Mouse (Mus musculus) frontal cortex, postnatal 14 days (tissue): ENCODE data around the gene Hsd17b3.
A peak's percentile ranks its signal among the peaks of the same experiment; 100 is the strongest.
"Not testable (repeated sequence)": the region's sequence is repeated elsewhere in the genome, so short reads cannot be mapped to it uniquely, and the experiment has no call there.

Experiments used
- DNase-seq, 2 experiments: peaks; one replicate each; pipeline ENCODE4 v3.0.0; 2022; ENCODE audit warnings: low spot score in 2 of 2

The Hsd17b3 gene

DNA sequence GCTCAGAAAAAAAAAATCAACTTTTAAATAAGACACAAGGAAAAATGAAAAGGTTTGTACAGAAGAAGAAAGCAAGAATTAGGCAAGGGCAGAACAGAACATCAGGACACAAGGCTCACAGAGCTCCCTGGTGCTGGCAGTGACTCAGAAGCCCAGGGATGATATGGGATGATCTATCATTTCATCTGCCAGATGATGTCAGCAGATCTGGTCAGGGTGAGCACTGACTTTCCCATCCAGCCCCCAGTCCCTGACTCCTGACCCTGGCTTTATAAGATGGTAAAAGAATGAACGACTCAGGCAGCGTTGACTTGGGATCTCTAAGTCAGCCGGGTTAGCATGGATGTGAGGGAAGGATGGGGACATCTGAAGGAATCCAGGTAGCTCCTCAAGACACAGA is 5.7 kb downstream of the Hsd17b3 start:
- DNase-seq, result no peak

DNA sequence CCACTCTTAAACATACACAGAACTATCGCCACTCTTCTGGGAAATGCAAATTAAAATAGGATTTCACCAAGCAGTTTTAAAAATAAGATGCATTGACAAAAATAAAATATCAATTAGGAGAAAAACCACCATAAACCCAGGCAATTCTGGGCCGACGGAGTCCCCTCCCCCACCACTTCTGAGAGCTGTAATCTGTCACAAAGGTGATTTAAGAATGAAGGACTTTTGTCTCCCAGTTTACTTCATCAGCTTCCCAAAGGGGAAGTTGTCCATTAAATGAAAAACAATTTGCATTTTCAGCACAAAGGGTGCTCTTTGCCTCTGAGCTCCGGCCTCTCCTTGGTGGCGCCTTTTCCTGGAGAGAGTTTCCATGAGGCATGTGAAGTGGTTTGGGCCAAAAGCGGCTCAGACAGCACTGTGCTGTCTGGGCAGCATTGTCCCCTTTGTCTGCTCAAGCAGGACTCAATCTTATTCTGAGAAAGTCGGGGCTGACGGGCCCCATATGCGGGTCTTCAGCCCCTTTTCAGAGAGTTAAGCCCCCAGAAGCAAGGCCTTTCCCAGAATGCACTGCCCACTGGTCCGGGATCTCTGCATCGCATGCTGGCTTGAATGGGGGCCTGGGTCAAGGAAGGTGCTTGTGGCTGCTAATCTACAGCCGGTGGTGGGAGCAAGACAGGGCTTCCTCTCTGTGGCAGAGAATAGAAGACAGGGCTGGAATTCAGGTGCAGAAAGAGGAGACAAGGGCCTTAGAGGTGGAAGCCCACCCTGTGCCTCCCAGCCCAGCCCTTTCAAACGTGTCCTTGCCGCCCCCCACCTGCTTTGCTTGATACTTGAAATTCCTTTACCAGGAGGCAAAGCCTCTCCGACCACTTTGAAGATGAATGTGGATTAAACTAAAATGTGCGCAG is 7.8 kb downstream of the Hsd17b3 start:
- no peak for DNase-seq

DNA sequence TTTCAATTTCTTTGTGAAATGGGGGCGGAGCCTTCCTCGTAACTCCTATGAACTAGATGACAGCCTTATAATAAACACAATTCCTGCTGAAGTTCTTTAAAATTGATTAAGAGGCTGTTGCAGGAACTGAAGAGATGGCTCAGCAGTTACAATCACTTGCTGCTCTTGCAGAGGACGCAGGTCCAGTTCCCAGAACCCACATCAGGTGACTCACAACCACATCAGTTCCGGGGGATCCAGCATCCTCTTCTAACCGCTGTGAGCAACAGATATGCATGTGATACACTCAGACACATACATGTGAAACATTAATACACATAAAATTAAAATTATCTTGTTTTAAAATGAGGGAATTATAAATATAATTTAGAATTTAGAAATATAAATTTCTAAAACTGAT is 11.4 kb downstream of the Hsd17b3 start:
- no peak for DNase-seq

DNA sequence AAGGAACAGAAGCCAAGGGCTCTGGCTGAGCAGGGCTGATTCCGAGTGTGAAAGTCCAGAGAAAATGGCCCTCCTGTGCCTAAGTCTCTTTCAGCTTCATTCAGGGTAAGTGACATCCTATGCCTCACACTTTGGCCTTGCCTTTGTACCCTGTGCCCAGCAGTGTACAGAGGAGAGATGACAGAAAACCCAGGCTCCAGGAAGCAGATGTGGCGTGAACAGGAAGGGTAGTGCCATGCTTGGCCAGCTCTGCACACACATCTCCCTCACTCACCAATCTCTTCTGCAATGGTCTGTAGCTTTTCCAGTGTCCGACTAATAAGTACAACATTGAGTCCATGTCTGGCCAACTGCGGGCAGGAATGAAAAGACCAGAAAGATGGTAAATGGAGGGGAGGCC is 13.0 kb downstream of the Hsd17b3 start:
- no peak for DNase-seq

DNA sequence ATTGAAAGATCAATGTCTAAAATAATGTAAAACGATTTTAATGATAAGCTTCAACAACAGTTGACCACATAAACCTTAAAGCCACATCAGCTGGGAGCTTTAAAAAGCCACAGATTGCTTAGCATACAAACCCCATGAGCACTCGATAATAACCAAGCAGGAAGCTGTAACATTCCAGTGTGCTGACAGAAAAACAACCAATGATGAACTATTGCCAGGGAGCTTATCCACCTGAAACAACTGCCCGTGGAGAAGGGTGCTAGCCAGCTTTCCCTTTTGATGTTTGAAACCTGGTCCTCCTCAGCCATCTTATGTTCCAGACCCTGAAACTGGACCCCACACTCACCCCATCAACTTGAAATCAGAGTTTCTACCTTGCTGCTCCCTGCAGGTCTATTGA is 22.4 kb downstream of the Hsd17b3 start:
- no peak for DNase-seq

DNA sequence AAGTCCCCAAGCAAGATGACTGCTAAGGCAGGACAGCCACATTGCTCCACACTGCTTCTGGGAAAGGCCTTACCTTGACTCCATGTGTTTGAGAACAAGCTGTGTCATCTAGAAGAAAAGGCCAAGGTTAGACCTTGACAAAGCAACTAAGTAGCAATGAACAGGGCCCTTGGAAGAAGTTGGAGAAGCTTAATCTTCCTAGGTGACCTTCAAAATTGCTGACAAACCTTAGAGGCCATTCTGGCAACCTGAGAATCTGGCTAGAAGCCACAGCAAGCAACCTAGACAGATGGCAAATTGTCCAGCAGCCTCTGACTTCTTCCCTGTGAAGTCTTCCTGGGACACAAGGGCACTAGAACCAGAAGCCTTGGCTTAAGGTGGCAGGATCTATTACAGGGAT is 24.8 kb downstream of the Hsd17b3 start:
- no peak for DNase-seq

DNA sequence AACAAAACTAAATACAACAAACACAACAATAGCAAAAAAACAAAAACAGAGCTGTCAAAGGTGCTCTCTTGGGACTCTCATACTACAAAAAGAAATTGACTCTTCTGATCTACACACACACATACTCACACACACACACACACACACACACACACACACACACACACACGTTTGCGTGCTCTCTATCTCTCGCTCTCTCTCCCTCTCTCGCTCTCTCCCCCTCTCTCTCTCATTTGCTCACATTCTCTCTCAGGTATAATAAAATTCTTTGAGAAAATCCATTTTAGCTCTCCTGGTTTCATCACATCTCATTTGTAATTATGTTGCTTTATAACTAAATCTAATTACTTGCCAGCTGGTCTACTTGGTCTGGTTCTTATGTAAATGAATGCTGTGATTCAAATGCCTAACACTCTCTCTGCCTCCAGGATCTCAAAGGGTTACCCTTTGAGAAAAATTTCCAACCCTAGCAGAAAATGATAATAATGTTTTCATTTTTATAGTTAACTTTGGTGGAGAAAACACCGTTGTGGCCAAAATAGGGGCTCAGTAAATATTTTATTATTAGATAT is 28.0 kb downstream of the Hsd17b3 start:
- DNase-seq, result no peak

DNA sequence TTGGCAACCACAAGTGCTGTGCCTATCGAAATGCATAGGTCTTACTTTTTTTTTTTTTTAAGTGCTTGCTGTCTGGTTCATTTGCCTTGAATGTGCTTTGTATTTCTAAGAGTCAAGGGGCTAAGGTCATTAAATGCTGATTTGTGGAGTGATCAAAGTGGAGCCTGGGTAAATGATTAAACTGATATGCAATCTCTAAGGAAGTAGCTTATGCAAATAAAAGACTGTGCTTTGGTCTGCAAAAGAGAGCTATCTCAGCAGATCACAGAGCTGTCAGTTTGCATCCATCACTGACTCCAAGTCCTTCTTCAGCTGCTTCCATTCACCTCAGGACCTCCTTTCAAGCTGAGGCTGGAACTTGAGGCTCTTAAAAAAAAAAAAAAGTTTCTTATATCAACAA is 35.1 kb downstream of the Hsd17b3 start:
- no peak for DNase-seq

DNA sequence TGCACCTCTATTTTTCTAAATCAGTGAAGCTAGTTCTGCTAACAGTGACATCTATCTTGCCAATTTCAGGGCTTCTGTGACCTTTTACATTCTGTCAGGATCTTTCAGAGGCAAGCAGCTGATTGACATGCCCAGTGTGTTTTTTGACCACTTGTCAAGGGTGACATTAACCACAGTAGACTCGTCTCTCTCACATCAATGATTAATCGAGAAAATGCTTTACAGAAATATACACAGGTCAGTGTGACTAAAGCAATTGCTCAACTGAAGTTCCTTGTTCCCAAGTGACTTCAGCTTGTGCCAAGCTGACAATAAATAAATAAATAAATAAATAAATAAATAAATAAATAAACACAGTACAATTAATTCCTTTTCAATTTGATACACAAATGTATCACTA is 36.7 kb downstream of the Hsd17b3 start:
- DNase-seq, result not testable (repeated sequence)

DNA sequence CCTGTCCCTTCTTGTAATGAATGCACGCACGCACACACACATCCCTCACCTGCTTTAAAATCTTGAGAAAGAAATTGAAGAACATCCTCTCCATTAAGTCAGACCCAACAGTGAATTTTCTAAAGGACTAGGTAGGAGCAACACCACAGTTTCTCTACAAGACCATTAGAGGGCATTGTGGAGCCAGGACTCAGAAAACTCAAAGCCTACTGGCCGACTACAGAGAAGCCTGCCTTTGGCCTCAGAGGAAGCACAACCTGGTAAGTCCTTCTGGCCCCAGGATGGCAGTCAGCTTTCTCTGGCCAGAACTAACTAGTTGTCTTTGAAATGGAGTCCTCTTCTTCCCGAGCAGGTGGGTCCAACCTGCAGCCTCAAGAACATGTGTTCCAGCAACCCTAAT is 38.1 kb downstream of the Hsd17b3 start:
- DNase-seq, result no peak

DNA sequence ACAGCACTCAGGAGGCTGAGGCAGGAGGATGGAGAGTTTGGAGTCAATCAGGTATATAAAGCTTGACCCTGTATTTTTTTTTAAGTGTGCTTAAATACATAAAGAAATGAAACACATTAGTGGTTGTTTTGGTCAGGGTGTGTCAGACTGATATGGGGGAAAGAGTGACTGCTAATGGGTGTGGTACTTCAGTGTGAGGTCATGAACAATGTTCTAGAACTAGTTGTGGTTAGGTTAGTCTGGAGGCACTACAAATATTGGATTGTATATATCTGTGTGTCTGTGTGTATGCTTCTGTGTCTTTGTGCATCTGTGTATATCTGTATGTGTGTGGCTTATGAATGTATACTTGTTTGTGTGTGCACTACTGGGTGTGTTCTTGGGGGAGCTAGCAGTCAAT is 39.5 kb downstream of the Hsd17b3 start:
- DNase-seq, result no peak

DNA sequence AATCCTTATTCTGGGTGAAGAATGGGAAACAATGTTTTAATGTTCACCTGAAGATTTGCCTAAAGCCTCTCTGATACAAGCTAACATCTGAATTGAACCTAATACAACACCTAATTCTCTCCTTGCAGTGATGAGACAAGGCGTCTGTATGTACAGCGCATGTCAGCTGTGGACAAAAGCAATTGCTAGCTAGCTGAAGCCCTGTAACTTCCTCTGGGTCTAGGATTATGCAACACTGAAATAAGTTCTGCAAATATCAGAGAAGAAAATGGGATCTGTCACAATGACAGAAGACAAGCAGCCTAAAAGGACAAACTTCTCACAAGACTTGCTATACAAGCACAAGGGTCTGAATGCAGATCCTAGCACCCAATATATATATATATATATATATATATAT is 40.6 kb downstream of the Hsd17b3 start:
- DNase-seq, result no peak

DNA sequence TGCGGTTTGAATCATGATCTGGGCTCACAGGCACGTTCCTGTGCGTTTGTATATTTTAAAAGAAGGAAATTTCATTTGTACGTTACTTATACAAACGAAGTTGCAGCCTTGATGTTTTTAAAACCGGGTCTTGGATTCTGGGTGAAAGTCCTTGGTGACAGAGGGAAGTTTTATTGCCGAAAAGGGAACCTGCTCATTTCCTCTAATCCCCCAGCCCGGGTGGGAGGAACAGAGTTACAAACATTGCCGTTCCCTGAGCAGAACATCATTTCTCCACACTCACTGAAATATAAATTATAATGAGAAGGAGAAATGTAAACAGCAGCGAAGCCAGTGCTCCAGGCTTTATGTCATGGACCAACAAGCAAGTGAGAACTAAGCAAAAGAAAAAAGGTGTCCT is 49.1 kb downstream of the Hsd17b3 start:
- DNase-seq, result no peak

DNA sequence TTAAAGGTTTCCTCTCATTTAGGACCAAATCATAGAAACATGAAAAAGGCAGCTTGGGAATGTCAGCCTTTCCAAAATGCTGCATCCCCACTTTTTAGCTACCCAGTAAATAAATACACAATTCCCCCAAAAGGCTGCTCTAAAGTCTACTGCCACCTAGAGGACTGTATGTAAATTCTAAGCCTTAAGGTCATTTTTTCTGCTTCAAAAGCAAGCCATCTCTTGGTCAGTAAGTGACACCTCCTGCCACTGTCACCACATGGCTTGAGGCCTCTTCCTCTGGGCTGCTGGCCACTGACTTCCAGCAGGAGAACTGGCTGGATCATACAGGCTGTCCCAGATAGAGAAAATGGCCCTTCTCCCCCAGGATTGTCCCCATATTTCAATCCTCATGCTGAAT is 50.9 kb downstream of the Hsd17b3 start:
- DNase-seq, result no peak

DNA sequence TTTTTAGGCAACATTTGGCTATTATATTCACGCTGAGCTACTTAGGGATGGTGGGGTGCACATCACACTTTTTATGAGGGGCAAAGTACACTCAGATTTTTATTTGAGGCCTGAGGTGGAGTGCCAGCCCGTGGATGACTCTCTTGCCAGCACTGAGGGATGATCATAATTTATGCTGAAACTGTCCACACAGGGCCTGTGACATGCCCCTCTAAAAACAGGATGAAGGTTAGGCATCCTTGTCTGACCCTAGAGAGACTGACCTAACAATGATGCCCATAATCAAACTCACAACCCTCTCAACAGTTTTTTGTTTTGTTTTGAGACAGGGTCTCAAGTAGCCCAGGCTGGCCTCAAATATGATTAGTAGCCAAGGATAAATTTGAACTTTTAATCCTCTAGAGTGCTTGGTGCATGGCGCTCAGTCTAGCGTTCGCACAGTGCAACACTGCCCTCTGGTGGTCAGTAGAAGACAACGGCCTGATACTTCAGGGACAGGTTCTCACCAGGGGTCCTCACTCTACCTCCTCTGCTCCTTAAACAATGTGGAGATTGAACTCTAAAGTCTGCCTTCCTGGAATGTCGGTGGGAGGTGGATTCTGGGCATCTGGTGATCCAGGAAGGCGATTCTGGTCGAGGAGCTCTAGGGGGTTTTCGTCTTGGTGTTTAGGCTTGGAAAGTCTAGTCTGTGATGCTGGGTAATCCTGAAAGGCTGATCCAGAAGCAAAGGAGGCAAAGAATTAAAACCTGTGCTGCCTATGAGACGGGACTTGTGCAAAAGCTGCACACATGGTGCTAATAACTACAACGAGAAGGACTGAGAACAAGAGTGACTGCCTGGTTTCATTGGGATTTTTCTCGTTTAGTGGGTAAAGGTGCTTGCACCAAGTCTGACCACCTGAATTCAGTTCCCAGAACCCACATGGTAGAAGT is 52.7 kb downstream of the Hsd17b3 start:
- DNase-seq, result peak; percentile 18 to 49

DNA sequence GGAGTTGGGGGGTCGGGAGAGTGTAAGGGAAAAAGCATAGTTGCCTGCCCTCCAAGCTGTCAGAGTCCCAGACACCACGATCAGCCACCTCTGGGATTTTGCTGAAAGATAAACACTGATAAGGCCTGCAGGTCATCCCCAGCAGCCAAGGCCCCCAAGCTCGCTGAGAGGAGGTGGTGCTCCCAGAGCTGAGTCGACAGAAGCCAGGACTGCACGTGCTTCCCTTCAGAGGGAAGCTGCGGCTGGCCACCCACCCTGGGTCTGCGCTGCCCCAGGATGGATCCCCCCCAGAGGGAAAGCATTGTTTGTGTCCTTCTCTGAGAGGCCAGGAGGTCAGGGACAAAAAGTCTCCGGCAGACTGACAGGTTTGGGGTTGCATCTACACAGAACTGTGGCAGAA is 54.0 kb downstream of the Hsd17b3 start:
- no peak for DNase-seq

DNA sequence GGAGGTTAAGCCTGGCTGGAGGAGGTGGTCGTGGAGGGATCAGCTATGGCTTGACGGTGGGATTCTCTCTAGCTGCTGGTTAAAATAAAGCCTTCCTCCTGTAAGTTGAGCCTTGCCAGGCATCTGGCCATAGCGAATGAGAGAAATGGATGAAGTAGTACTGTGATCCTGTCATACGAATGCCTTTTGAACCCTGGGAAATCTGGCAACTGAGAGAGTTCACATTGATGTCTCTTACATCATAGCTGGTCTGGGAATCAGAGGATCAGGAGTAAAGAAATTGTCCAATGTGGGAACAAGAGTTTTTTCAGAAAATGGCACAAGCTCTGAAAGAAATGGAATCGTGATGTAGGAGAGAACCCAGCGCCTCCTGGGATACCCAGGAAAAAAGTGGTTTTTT is 55.1 kb downstream of the Hsd17b3 start:
- no peak for DNase-seq

DNA sequence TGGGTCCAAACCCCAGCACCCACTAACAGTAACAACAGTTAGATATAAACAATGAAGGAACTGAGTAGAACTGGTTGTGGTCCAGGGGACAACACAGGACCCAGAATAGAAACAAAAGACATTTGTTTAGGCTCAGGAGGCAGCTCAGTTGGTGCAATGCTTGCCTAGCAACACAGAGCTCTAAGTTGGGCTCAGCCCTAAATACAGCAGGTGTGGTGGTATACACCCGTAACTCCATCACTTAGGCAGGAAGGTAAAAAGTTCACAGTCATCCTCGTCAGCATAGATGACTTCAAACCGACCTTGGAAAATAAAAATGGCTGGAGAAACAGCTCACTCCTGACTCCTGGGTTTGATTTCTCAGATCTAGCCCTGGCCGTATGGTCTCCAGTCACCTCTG is 55.8 kb downstream of the Hsd17b3 start:
- DNase-seq, result no peak

DNA sequence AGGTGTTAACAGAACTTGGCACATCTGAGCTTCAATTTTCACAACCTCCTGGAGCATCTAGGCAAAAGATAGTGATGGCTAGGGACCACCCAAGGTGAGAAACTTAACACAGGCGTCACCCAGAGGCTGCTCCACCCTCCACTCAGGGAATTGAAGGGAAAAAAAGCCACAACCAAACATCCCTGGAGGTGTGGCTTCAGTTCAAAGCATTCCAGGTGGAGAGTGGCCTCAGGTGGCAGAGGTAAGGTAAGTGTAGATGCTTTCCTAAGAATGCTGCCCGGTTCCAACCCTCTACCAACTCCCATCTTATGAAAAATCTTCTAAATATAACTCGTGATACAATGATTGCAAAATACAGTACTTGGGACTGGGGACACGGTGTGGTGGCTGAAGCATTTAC is 57.8 kb downstream of the Hsd17b3 start:
- no peak for DNase-seq

DNA sequence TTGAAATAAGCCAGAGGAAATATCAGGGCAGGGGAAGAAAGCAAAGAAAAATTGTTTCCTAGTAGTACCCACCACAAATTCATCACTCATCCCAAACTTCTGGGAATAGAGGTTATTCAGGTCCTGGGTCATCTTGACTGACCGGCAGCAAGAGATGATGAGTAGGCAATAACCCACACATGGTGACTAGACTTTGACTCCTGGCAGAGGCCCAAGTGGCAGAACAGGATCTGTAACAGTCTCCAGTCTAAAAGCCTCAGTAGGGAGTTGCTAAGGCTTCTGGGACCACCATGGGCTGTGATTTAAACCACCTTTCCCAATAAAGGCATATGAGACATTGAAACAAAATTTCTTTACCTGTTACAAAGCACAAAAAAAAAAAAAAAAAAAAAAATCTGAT is 58.2 kb downstream of the Hsd17b3 start:
- no peak for DNase-seq

DNA sequence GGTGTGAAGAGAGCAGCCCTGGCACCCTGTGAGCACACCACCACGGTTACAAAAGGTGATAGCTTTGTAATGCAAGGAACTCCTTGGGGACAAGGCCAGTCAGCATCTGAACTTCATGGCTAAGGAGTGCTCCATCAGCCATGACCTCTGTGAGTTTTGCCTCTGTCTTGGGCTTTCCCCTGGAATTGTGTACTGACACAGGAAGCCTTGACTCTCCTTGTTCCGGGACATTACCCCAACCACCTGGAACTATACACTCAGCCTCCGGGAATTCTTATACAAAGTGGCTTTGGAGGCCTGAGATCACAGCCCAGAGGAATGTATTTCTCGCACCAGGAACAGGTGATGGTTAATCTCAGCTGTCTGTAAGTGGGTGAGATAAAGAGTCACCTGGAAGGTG is 64.2 kb downstream of the Hsd17b3 start:
- DNase-seq, result no peak

DNA sequence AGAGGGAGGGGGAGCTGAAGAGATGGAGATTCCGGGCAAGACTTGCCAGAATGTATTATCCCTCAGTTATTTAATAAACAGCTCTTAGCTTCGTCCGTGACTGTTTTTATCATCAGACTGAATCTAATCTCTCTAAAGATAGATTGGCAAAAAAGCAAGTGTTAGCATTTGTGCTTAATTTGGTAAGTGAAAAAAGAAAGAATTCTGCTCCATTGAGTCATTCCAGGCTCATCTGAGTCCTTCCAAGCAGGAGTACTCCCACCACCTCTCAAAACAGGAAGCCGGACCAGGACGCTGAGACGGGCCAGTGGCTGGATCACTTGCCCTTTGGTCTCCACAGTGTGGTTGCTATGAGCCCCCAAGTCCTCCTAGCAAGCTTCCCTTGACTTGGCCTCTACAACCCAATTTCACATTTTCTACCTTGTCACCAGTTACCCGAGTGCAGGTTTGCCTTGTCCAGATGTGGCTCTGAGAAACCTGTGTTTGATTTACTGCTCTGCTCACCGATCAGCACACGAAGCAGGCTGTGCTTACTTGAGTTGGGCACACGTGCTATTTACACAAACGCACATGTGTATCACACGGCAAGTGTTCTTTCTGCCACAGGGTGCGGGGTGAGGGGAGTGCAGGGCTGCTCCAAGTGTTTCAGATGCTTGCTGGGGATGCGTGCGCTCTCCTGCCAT is 66.1 kb downstream of the Hsd17b3 start:
- no peak for DNase-seq
